Mouse (Mus musculus) heart, embryonic 14.5 days (tissue): ENCODE measurements around the gene Tpm1. TPM values are rescaled to one million over a fixed set of nuclear protein-coding genes. Genes with fewer than 3 reads are reported as not detected.

ENCODE experiments used
- ATAC-seq: fragments of 200-750 bp; cut with Nextera tagmentation; 2 replicates; pipeline ENCODE4 v1.8.0; 2017; ENCODE audit warnings: low read depth, moderate TSS enrichment; ENCODE audit not compliant: insufficient number of reproducible peaks, insufficient read depth, low FRiP score
- H3K27ac ChIP-seq, 2 experiments: fragments of 200-500 bp in 1 of 2; fragments of 300-500 bp in 1 of 2; sonication (generic) in 1 of 2; replicated peaks in 1 of 2; 2 replicates each; pipeline ENCODE4 v1.5.1; 2012 to 2014; ENCODE audit warnings: low read depth in 2 of 2, low read length in 2 of 2, control low read depth in 1 of 2, mild to moderate bottlenecking in 1 of 2, mixed read lengths in 1 of 2; ENCODE audit not compliant: control insufficient read depth in 1 of 2, insufficient read depth in 1 of 2
- H3K27me3 ChIP-seq: fragments of 300-500 bp; sonication (generic); 2 replicates; pipeline ENCODE4 v1.6.1; 2014; ENCODE audit warnings: mild to moderate bottlenecking, low read length, control low read depth; ENCODE audit not compliant: control insufficient read depth, insufficient read depth
- H3K36me3 ChIP-seq: fragments of 300-500 bp; sonication (generic); 2 replicates; pipeline ENCODE4 v1.6.1; 2014; ENCODE audit warnings: mild to moderate bottlenecking, control low read depth, low read length, mixed read lengths; ENCODE audit not compliant: control insufficient read depth, insufficient read depth
- H3K4me1 ChIP-seq, 2 experiments: fragments of 200-500 bp in 1 of 2; fragments of 300-500 bp in 1 of 2; sonication (generic) in 1 of 2; 2 replicates each; pipeline ENCODE4 v1.6.1; 2012 to 2014; ENCODE audit warnings: low read length in 2 of 2, control low read depth in 1 of 2, mixed read lengths in 1 of 2; ENCODE audit not compliant: control insufficient read depth in 2 of 2, insufficient read depth in 2 of 2
- H3K4me2 ChIP-seq: fragments of 300-500 bp; sonication (generic); 2 replicates; pipeline ENCODE4 v1.6.1; 2014; ENCODE audit warnings: mild to moderate bottlenecking, low read length
- H3K4me3 ChIP-seq, 2 experiments: fragments of 200-500 bp in 1 of 2; fragments of 300-500 bp in 1 of 2; sonication (generic) in 1 of 2; 2 replicates each; pipeline ENCODE4 v1.5.1; 2012 to 2014; ENCODE audit warnings: low read length in 2 of 2, mild to moderate bottlenecking in 2 of 2, control low read depth in 1 of 2, low read depth in 1 of 2, moderate library complexity in 1 of 2; ENCODE audit not compliant: control insufficient read depth in 1 of 2, insufficient read depth in 1 of 2
- H3K9ac ChIP-seq: fragments of 300-500 bp; sonication (generic); 2 replicates; pipeline ENCODE4 v1.6.1; 2014; ENCODE audit warnings: mild to moderate bottlenecking, low read length
- H3K9me3 ChIP-seq: fragments of 300-500 bp; sonication (generic); 2 replicates; pipeline ENCODE4 v1.6.1; 2016; ENCODE audit warnings: low read length, control low read depth; ENCODE audit not compliant: control insufficient read depth
- WGBS: fragments of 180-500 bp; shearing (Covaris S2); extraction: QIAGEN DNeasy Blood & Tissue Kit; methylation state at CpG from one replicate; pipeline ENCODE4 v1.1.7; 2014; 5-methylcytosine and 5-hydroxymethylcytosine counted together
- polyA plus RNA-seq: library from polyadenylated mRNA; unstranded; fragments of >200 nt; fragmentation: Nextera tagmentation; extraction: Ambion mirVana; gene quantifications from 2 replicates; pipeline ENCODE4 v1.2.1, GENCODE M21; 2014

Gene Tpm1
- polyA plus RNA-seq, 1 experiment from 2014 or later, result 5,210 TPM

GRCm38 (mm10) chr9:67066616-67067015 is 17.4 kb upstream of the Tpm1 start:
- H3K9ac ChIP-seq, result no peak overlapping the region
- no peaks in the 10 kb centered on the region for H3K36me3 ChIP-seq
- no peak overlapping the region for H3K4me2 ChIP-seq
- H3K27ac ChIP-seq, result no peak overlapping the region
- H3K9me3 ChIP-seq, result no peaks in the 10 kb centered on the region
- no peaks in the 10 kb centered on the region for H3K27me3 ChIP-seq
- peaks cover 8 to 14% of the 10 kb centered on the region in 2 experiments for H3K4me1 ChIP-seq
- 93% methylated on average over 6 of the region's 6 CpGs for WGBS
- no peak overlapping the region for H3K4me3 ChIP-seq
- ATAC-seq, result no peak

GRCm38 (mm10) chr9:67059714-67060113 is 10.5 kb upstream of the Tpm1 start:
- H3K27me3 ChIP-seq, result no peaks in the 10 kb centered on the region
- peak overlapping the region; percentile 37; the same call in 1 of the 2 replicates for H3K4me2 ChIP-seq
- H3K4me1 ChIP-seq, result peaks cover 6 to 21% of the 10 kb centered on the region in 2 experiments
- H3K9me3 ChIP-seq, result no peaks in the 10 kb centered on the region
- peak overlapping the region; percentile 60 for H3K27ac ChIP-seq
- WGBS, result 29% methylated on average over 12 of the region's 12 CpGs
- H3K9ac ChIP-seq, result no peak overlapping the region
- H3K36me3 ChIP-seq, result no peaks in the 10 kb centered on the region
- ATAC-seq, result no peak
- H3K4me3 ChIP-seq, result no peak overlapping the region

- Histone ChIP-seq H3K4me1 (peaks cover 6 to 21% of the 10 kb centered on the region in 2 experiments), H3K9ac (no peak overlapping the region), H3K27ac (no peak overlapping the region), H3K4me3 (no peak overlapping the region), H3K27me3 (no peaks in the 10 kb centered on the region), H3K4me2 (no peak overlapping the region), H3K9me3 (no peaks in the 10 kb centered on the region), H3K36me3 (no peaks in the 10 kb centered on the region)
- no peak for ATAC-seq
- 69% methylated on average over 6 of the region's 6 CpGs for WGBS
Measured at GRCm38 (mm10) chr9:67058366-67058765, 9.2 kb upstream of the Tpm1 start.

- no peak for ATAC-seq
- WGBS, result 68% methylated on average over 6 of the region's 6 CpGs
- Histone ChIP-seq H3K27ac (0 out of 4 replicates have a peak overlapping the region, but pooled peaks of 1 of the 2 experiments have one; percentile 21), H3K4me1 (peaks cover 6 to 17% of the 10 kb centered on the region in 2 experiments), H3K9me3 (no peaks in the 10 kb centered on the region), H3K27me3 (no peaks in the 10 kb centered on the region), H3K9ac (0 out of 2 replicates have a peak overlapping the region, but pooled peaks have one; percentile 10), H3K4me3 (no peak overlapping the region), H3K4me2 (no peak overlapping the region), H3K36me3 (peaks cover 13% of the 10 kb centered on the region; the same call in 1 of the 2 replicates)
Measured at GRCm38 (mm10) chr9:67050736-67051337, 1.6 kb upstream of the Tpm1 start.

GRCm38 (mm10) chr9:67049836-67050235 is 630 bp upstream of the Tpm1 start:
- WGBS, result 17% methylated on average over 7 of the region's 7 CpGs
- Histone ChIP-seq H3K9ac (peak overlapping the region; percentile 99), H3K36me3 (peaks cover 18% of the 10 kb centered on the region; the same call in 1 of the 2 replicates), H3K27me3 (no peaks in the 10 kb centered on the region), H3K9me3 (no peaks in the 10 kb centered on the region), H3K4me2 (peak overlapping the region; percentile 93), H3K4me1 (peaks cover 4 to 11% of the 10 kb centered on the region in 2 experiments; a peak in 3 of 4 replicates), H3K27ac (peak overlapping the region; percentile 98 to 99), H3K4me3 (peak overlapping the region; percentile 84 to 92)
- no peak for ATAC-seq

- Histone ChIP-seq H3K27ac (peak overlapping the region; percentile 94 to 99), H3K27me3 (no peaks in the 10 kb centered on the region), H3K4me3 (peak overlapping the region; percentile 84 to 92), H3K9me3 (no peaks in the 10 kb centered on the region), H3K9ac (peak overlapping the region; percentile 99), H3K36me3 (peaks cover 28% of the 10 kb centered on the region), H3K4me2 (peak overlapping the region; percentile 93), H3K4me1 (peaks cover 4 to 16% of the 10 kb centered on the region in 2 experiments; a peak in 3 of 4 replicates)
- WGBS, result under 1% methylated on average over 26 of the region's 26 CpGs
- no peak for ATAC-seq
Measured at GRCm38 (mm10) chr9:67048483-67049085, 622 bp downstream of the Tpm1 start.

GRCm38 (mm10) chr9:67047606-67048482 is 1.4 kb downstream of the Tpm1 start:
- Histone ChIP-seq H3K4me3 (peak overlapping the region; percentile 84 to 92), H3K27me3 (no peaks in the 10 kb centered on the region), H3K4me2 (peak overlapping the region; percentile 93), H3K36me3 (peaks cover 35% of the 10 kb centered on the region), H3K4me1 (peaks cover 4 to 16% of the 10 kb centered on the region in 2 experiments; a peak in 3 of 4 replicates), H3K9me3 (no peaks in the 10 kb centered on the region), H3K9ac (peak overlapping the region; percentile 99), H3K27ac (peak overlapping the region; percentile 94 to 99)
- no peak for ATAC-seq
- under 1% methylated on average over 40 of the region's 50 CpGs for WGBS
